ENCODE assay signal across 8 mouse cellular contexts in genomic region chr5:138619211-138620128, GRCm38 (mm10). TPM values are rescaled to one million over a fixed set of nuclear protein-coding genes. Genes with fewer than 3 reads are reported as not detected.
DNase-seq lines count a peak whose midpoint lies in the region; ATAC-seq and TF ChIP-seq lines count a peak whose summit lies in the region.

Zfp68 (minus strand) TSS chr5:138619761.

- DNase-seq in ZHBTc4 (ENCODE audit: low read depth, low spot score) = peak; percentile 99
- DNase-seq in gastrocnemius, adult 2 months = peak; percentile 95
- peak; percentile 98 for DNase-seq in hindbrain, postnatal 0 days (ENCODE audit: low spot score)
- DNase-seq in left cerebral cortex, adult 2 months (ENCODE audit: extremely low spot score in 1 of 2, low spot score in 2 of 2) = peak; percentile 88 to 93
- peak; percentile 94 for DNase-seq in right cerebral cortex, adult 2 months (ENCODE audit: low spot score in 2 of 2)
- peak; percentile 94 for DNase-seq in urinary bladder, postnatal 14 days (ENCODE audit: low spot score)

- H3K9me3 ChIP-seq in hindbrain, postnatal 0 days (ENCODE audit: low read length) = peaks cover 12% of the 10 kb centered on the region; the same call in 1 of the 2 replicates

- peak; percentile 57 for TF ChIP-seq CTCF in gastrocnemius, adult 2 months (IDR thresholded peaks at IDR 0.05)
- TF ChIP-seq CTCF in hindbrain, postnatal 0 days (IDR thresholded peaks at IDR 0.05; ENCODE audit: low read depth) = peak; percentile 59
- TF ChIP-seq CTCF in left cerebral cortex, adult 2 months (IDR thresholded peaks at IDR 0.05) = peak; percentile 53

- intact Hi-C loops in gastrocnemius, adult 2 months (cut with DNase I) = no loop called here
- intact Hi-C loops in left cerebral cortex, adult 2 months (cut with DNase I) = loop anchor here (5.0 kb wide), 1 partner anchor 177 kb away; the partner anchor contains the start of gene Zfp157

- no peaks in the 10 kb centered on the region for H3K27me3 ChIP-seq in hindbrain, postnatal 0 days (ENCODE audit: insufficient read depth, low read length)

- ATAC-seq in common myeloid progenitor, adult 5-6 weeks (replicated peaks; ENCODE audit: low read depth, poor library complexity, severe bottlenecking) = peak; percentile 85
- peak; percentile 98 for ATAC-seq in hindbrain, postnatal 0 days
- peak; percentile 86 for ATAC-seq in megakaryocyte, adult 5-6 weeks (ENCODE audit: poor library complexity, severe bottlenecking)

- H3K27ac ChIP-seq in gastrocnemius, adult 2 months = peak within 1 kb of the TSS; percentile 98
- H3K27ac ChIP-seq in hindbrain, postnatal 0 days = peak within 1 kb of the TSS; percentile 99
- peak within 1 kb of the TSS; percentile 91 for H3K27ac ChIP-seq in left cerebral cortex, adult 2 months

- peaks cover 13% of the 10 kb centered on the region; the same call in 1 of the 2 replicates for H3K4me1 ChIP-seq in hindbrain, postnatal 0 days (ENCODE audit: insufficient read depth, low read length)

- peaks cover 23% of the 10 kb centered on the region for H3K36me3 ChIP-seq in hindbrain, postnatal 0 days (ENCODE audit: insufficient read depth, low read length)

- peak within 1 kb of the TSS; percentile 83 for H3K4me3 ChIP-seq in gastrocnemius, adult 2 months
- peak within 1 kb of the TSS; percentile 70 for H3K4me3 ChIP-seq in hindbrain, postnatal 0 days (ENCODE audit: low read length)
- H3K4me3 ChIP-seq in left cerebral cortex, adult 2 months = peak within 1 kb of the TSS; percentile 82

- under 1% methylated on average over 43 of the region's 43 CpGs for WGBS in hindbrain, postnatal 0 days

- H3K4me2 ChIP-seq in hindbrain, postnatal 0 days (ENCODE audit: low read depth, low read length) = peak within 1 kb of the TSS; percentile 57

- peak within 1 kb of the TSS; percentile 95 for H3K9ac ChIP-seq in hindbrain, postnatal 0 days (replicated peaks; ENCODE audit: low read length)

RNA-seq across cellular contexts. Expression of gene Zfp68, which starts in this region (rescaled TPM):
- total RNA-seq in common myeloid progenitor, adult 5-6 weeks (2017) = 63.6 and 89.1 TPM in 2 replicates
- 10 to 100 TPM; 16.7 to 17.4 TPM for total RNA-seq in gastrocnemius, adult 2 months (2021)
- 32.2 and 36.6 TPM in 2 replicates for total RNA-seq in hindbrain, postnatal 0 days (2014; rRNA removed)
- polyA plus RNA-seq in hindbrain, postnatal 0 days (2015; fragmentation: Nextera tagmentation; extraction: Ambion mirVana) = 43.3 and 46.3 TPM in 2 replicates
- 10 to 100 TPM; 28.7 to 29.7 TPM for total RNA-seq in left cerebral cortex, adult 2 months (2021)
- total RNA-seq in megakaryocyte, adult 5-6 weeks (2015) = 47.9 and 51.5 TPM in 2 replicates
- 51.0 and 60.4 TPM in 2 replicates for total RNA-seq in megakaryocyte, adult 5-6 weeks (2017)

Comparison
In these comparisons a context has a peak if more than half of its experiments do, and no peak if none do; other contexts are left out.
1. Peak in every context shown above with its lines: DNase-seq, ATAC-seq, H3K4me3 ChIP-seq and H3K27ac ChIP-seq.